Mouse (Mus musculus) v-Abl transformed pro-B cells (cell line): ENCODE measurements around the gene Tardbp.

ENCODE experiments used
- in situ Hi-C, 2 experiments: fragments of 400-800 bp; cut with MboI; formaldehyde crosslinking; loops; one replicate each; pipeline ENCODE4 v1.15.1; 2025; ENCODE audit not compliant: unreplicated experiment in 2 of 2

The Tardbp gene

DNA sequence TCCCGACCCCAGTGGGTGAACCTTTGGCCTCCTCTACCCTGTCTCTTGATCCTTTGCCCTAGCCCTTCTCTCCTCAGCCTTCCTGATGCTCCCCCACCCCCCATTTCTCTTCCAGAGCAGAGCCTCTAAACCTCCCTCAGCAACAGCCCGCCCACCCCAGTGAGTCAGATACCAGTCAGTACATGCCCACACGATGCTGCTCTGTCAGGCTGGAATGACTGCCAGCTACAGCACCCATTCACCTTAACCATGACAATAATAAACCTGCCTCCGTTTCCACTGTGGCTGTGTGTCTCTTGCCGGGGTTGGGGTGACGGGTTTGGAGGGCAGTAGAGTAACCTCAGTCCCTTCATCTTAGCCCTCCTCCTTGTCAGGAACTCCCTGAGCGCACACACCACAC is 22.7 kb downstream of the Tardbp start:
- in situ Hi-C loops: loop anchor here (5.0 to 25.0 kb wide), 4 partner anchors 49 to 649 kb away; partner anchors contain the start of gene Exosc10 (in 1 of the 2)

- in situ Hi-C loops: loop anchor here (5.0 to 25.0 kb wide), 4 partner anchors 49 to 649 kb away; partner anchors contain the start of gene Exosc10 (in 1 of the 2)
Measured at GRCm38 (mm10) chr4:148603376-148604139, 23.3 kb downstream of the Tardbp start.

DNA sequence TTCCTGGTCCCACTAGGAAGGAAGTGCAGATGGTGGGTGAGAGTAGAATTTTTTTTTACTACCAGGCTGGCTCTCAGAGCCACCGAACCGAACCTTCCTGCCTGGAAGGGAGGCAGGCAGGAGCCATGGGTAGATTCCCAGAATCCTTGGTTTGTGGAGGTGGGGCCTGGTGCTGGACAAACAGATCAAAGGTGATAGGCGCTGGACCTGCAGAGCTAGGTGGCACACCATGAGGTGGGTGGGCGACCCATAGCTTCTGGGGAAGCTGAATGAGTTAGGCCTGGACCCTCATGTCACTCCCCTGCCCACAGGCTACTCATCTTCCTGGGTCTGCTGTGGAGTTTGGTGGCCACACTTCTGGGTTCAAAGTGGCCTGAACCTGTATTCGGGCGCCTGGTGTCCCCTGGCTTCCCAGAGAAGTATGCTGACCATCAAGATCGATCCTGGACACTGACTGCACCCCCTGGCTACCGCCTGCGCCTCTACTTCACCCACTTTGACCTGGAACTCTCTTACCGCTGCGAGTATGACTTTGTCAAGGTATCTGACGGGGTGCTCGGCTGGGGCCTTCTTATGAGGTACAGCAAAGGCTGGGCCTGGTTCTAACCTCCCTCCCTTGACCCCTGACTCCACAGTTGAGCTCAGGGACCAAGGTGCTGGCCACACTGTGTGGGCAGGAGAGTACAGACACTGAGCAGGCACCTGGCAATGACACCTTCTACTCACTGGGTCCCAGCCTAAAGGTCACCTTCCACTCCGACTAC is 24.3 kb downstream of the Tardbp start, which contains the start of gene Masp2:
TSS of gene Masp2 (plus strand) at position 198 of the 764 bp plus-strand sequence.
- in situ Hi-C loops: loop anchor here (5.0 to 25.0 kb wide), 4 partner anchors 48 to 648 kb away; partner anchors contain the start of gene Exosc10 (in 1 of the 2)

DNA sequence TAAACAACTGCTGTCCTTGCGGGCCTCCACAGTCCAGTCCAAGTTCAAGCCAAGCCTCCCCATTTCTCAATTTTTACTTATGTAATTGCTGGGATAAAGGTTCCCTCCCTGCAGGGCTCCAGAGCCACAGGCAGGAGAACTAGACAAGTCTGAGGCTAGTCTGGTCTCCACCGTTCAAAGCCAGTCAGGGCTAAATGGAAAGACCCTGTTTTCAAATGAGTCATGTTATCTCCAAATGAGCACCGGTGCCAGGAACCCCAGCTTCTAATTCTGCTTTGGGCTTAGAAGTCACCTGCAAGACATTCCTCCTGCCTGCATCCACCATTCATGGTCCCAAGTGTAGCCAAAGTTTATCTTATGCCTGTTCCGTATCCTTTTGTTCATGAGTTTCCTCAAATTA is 24.9 kb downstream of the Tardbp start:
- in situ Hi-C loops: loop anchor here (5.0 to 25.0 kb wide), 4 partner anchors 47 to 647 kb away; partner anchors contain the start of gene Exosc10 (in 1 of the 2)

DNA sequence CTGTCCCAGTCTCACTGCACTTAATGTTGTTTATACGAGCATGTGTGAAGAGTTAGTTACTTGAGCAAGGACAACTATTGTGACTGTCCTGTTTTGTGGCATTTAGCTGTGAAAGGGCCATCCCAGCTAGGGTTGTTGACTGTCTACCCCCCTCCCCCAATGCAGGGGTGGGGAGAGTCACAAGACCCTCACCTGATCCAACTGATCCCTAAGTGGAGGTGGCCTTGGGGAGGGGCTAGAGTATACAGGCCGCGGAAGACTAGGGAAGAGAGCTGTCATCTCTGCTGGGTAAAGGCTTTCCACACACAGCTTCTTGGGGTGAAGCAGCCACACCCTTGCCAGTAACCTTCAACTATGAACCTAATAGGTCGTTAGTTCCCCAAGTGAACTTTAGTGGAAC is 26.5 kb downstream of the Tardbp start:
- in situ Hi-C loops: loop anchor here (5.0 to 25.0 kb wide), 4 partner anchors 46 to 646 kb away; partner anchors contain the start of gene Exosc10 (in 1 of the 2)

GRCm38 (mm10) chr4:148598826-148599225 is 28.0 kb downstream of the Tardbp start:
- in situ Hi-C loops: no loop called here

DNA sequence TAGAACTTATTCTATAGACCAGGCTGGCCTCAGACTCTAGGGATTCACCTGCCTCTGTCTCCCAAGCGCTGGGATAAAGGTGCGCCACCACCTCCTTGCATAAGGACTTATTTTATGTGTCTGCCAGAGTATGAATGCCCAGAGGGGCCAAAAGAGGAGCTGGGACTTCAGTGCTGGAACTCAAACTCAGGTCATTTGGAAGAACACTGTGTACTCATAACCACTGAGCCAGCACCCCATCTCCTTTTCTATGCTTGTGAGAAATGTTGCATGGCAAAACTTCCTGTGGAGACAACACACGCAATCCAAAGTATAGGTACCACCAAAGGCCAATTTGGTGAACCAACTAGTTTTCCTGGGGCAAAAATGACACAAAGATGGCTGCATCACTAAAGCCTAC is 30.1 kb downstream of the Tardbp start:
- in situ Hi-C loops: no loop called here

- in situ Hi-C loops: no loop called here
Measured at GRCm38 (mm10) chr4:148595916-148596315, 30.9 kb downstream of the Tardbp start.

- in situ Hi-C loops: no loop called here
Measured at GRCm38 (mm10) chr4:148593996-148594395, 32.8 kb downstream of the Tardbp start.

DNA sequence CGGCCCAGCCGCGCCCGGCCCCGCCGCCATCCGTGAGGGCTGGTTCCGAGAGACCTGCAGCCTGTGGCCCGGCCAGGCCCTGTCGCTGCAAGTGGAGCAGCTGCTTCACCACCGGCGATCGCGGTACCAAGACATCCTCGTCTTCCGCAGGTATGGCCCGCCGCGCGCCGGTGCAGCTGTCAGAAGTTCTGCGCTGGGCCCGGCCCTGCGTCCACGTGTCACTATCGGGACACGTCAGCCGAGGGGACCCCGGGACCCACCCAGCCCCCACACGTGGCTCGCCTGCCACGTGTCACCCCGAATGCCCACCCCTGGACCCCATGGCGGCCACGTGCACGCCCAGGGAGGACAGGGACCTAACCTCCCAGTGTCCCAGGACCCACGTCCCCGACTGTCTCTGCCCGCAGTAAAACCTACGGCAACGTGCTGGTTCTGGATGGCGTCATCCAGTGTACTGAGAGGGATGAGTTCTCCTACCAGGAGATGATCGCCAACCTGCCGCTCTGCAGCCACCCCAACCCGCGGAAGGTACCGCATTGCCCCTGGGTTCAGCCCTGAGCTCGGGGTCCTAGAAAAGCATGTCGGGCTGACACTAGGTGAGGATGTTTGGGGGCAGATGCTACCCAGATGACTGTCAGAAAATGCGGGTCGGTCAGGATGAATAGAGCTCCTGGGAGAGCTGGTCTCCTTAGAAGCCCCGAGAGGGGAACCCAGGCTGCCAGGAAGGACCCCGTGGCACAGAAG is 35.0 kb downstream of the Tardbp start:
- in situ Hi-C loops: no loop called here

DNA sequence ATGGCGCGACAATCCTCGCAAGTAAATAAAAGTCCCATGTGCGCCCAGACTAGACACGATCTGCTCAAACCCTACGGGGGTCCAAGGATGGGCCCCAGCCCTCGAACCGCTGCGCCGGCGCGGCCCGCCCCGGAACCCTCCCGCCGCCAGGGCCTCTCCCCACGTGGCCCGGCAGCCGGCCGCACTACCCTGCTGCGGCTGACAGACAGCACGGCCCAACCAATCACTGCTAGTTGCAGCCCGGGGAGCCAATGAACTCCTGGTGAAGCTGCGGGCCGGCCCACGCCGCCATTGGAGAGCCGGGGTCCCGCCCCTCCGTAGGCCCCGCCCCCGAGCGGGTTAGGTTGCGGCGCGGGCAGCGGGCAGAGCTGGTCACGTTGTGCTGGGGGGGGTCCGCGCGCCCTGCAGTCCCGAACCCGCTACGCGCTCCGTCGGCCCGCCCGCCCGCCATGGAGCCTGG is 35.6 kb downstream of the Tardbp start, which contains the start of gene Srm:
TSS of gene Srm (plus strand) at position 333 of the 460 bp plus-strand sequence.
- in situ Hi-C loops: no loop called here

- in situ Hi-C loops: no loop called here
Measured at GRCm38 (mm10) chr4:148590421-148591170, 36.2 kb downstream of the Tardbp start.

DNA sequence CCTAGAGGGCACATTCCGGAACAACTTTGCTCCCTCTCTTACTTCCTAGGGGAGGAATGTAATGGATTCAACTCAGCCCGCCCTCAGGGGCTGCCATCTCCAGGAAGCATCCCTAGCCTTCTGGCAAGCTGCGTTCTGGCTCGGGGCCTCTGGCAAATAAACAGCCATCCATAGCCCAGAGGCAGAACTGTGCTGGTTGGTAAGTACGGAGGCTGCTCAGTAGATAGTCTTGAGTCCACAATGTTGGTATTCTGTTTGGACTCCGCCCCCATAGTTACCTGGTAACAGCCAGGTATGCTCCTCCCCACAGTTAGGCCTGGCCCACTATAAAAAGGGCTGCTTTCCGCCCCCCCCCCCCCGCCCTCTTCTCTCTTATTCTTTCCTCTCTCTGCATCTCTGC is 37.3 kb downstream of the Tardbp start:
- in situ Hi-C loops: no loop called here

DNA sequence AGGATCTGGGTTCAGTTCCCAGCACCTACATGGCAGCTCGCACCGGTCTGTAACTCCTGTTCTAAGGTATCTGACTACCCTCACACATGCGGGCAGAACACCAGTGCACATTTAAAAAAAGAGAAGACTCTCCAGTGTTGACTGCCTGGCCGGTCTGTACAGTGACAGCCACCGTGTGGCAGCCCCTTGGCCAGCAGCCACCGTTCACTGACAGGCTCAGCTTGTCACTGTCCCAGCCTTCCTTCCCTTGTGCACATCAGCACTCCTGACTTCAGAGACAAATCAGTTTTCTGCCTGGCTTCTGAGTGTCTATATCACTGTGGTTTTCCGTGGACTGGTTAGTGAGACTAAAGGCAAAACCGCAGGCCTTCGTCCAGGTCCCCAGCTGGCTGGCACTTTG is 38.0 kb downstream of the Tardbp start:
- in situ Hi-C loops: no loop called here

GRCm38 (mm10) chr4:148586648-148587047 is 40.2 kb downstream of the Tardbp start:
- in situ Hi-C loops: no loop called here

DNA sequence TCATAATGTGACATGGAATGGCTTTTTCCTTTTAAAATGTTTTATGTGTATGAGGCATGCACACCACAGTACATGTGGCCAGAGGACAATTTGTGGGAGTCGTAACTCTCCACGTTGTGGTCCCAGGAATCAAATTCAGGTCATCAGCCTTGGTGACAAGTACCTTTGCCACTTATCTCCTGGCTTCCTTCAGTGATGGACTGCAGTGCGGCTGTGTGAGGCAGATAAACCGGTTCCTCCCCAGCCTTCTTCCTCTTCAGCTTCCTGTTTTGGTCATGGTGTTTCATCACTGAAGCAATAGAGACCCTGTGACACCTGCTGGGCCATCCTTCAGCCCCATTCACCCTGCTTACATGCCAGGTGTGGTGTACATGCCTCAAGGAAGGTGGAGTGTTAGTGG is 43.6 kb downstream of the Tardbp start:
- in situ Hi-C loops: no loop called here

DNA sequence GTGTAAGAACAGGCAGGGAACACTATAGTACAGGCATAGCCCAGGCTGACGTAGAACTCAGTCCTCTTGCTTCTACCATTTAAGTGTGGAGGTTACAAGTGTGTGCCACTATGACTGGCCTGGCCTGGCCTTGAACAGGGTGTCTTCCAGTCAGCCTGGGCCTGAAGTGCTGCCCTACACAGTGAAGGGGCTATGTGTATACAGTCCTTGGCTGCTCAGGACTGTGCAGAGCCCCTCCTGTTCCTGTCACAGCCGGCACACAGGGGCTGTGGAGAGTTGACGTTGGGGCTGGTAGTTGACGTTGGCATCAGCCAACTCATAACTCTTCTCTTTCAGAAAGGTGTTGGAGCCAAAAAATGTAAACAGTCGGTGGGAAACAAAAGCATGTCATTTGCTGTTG is 45.4 kb downstream of the Tardbp start:
- in situ Hi-C loops: no loop called here

- in situ Hi-C loops: no loop called here
Measured at GRCm38 (mm10) chr4:148580765-148581164, 46.1 kb downstream of the Tardbp start.

DNA sequence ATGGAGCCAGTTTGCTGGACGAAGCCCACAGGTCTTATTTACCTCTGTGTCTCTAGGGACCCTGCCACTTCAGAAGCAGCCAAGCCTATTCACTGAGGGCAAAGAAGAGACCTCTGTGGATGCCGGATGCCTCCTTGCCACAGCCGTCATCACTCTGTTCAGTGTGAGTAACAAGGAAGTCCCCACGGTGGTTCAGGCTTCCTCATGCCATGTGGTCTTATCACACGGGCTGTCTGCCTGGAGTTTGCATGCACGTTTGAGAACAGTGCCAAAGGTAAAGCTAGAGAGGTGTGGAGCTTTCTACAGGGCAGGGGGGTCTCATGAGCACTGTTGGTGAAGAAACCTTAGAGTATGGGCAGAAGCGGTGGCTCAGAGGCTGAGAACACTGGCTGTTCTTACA is 53.6 kb downstream of the Tardbp start:
- in situ Hi-C loops: loop anchor here in 1 of 2 experiments (5.0 kb wide), 1 partner anchor 34 kb away; no protein-coding TSS in a partner anchor
